ENCODE assay signal across 27 mouse cellular contexts in genomic region chr1:52683550-52683949, GRCm38 (mm10). TPM values are rescaled to one million over a fixed set of nuclear protein-coding genes. Genes with fewer than 3 reads are reported as not detected.
DNase-seq lines count a peak whose midpoint lies in the region; ATAC-seq and TF ChIP-seq lines count a peak whose summit lies in the region.
"Had no signal": no experiment of that assay in that cellular context is flagged by ENCODE, and none has a peak within 500 bp of the region (broad histone marks: within the 10 kb centered on the region; RNA-seq: fewer than 3 reads in every experiment).

No protein-coding gene starts in this region.

- peak; percentile 54 for TF ChIP-seq EP300 in lung, postnatal 0 days (IDR thresholded peaks at IDR 0.05)

- no peaks in the 10 kb centered on the region for H3K27me3 ChIP-seq in intestine, embryonic 16.5 days (replicated peaks; ENCODE audit: control insufficient read depth, insufficient read depth, low read length)
- H3K27me3 ChIP-seq in lung, postnatal 0 days (replicated peaks; ENCODE audit: insufficient read depth, low read length): no peaks in the 10 kb centered on the region
- no peaks in the 10 kb centered on the region for H3K27me3 ChIP-seq in stomach, embryonic 14.5 days (ENCODE audit: control insufficient read depth, insufficient read depth, low read length)
- H3K27me3 ChIP-seq in forebrain, embryonic 11.5 days (ENCODE audit: control insufficient read depth, insufficient read depth, low read length): no peaks in the 10 kb centered on the region
- H3K27me3 ChIP-seq: embryonic facial prominence, embryonic 13.5 days; limb, embryonic 15.5 days; liver, embryonic 13.5 days; megakaryocyte, embryonic 14.5 days; neural tube, embryonic 15.5 days had no signal

- H3K36me3 ChIP-seq in intestine, embryonic 16.5 days (ENCODE audit: control insufficient read depth, insufficient read depth, low read length): no peaks in the 10 kb centered on the region
- H3K36me3 ChIP-seq in lung, postnatal 0 days (ENCODE audit: insufficient read depth, low read length): no peaks in the 10 kb centered on the region
- no peaks in the 10 kb centered on the region for H3K36me3 ChIP-seq in stomach, embryonic 14.5 days (ENCODE audit: control insufficient read depth, insufficient read depth, low read length)
- H3K36me3 ChIP-seq in forebrain, embryonic 11.5 days (ENCODE audit: control insufficient read depth, insufficient read depth, low read length): no peaks in the 10 kb centered on the region
- H3K36me3 ChIP-seq: embryonic facial prominence, embryonic 13.5 days; forebrain, embryonic 10.5 days; G1E; limb, embryonic 10.5 days; limb, embryonic 15.5 days; liver, embryonic 13.5 days; neural tube, embryonic 15.5 days had no signal

- H3K9me3 ChIP-seq in intestine, embryonic 16.5 days (ENCODE audit: control insufficient read depth, low read length): no peaks in the 10 kb centered on the region
- H3K9me3 ChIP-seq in lung, postnatal 0 days (ENCODE audit: low read length): no peaks in the 10 kb centered on the region
- no peaks in the 10 kb centered on the region for H3K9me3 ChIP-seq in stomach, embryonic 14.5 days (ENCODE audit: control insufficient read depth, low read depth, low read length)
- no peaks in the 10 kb centered on the region for H3K9me3 ChIP-seq in forebrain, embryonic 11.5 days (ENCODE audit: control insufficient read depth, low read length)
- H3K9me3 ChIP-seq: embryonic facial prominence, embryonic 13.5 days; forebrain, embryonic 10.5 days; G1E; limb, embryonic 10.5 days; limb, embryonic 15.5 days; liver, embryonic 13.5 days; megakaryocyte, embryonic 14.5 days; neural tube, embryonic 15.5 days had no signal

- no peak overlapping the region for H3K4me3 ChIP-seq in intestine, embryonic 16.5 days (ENCODE audit: low read length)
- no peak overlapping the region for H3K4me3 ChIP-seq in lung, postnatal 0 days (ENCODE audit: low read depth, low read length)
- H3K4me3 ChIP-seq in stomach, embryonic 14.5 days (ENCODE audit: low read depth, low read length): no peak overlapping the region
- H3K4me3 ChIP-seq in forebrain, embryonic 11.5 days (ENCODE audit: low read depth, low read length): no peak overlapping the region
- H3K4me3 ChIP-seq: embryonic facial prominence, embryonic 13.5 days; forebrain, embryonic 10.5 days; limb, embryonic 10.5 days; limb, embryonic 15.5 days; liver, embryonic 13.5 days; megakaryocyte, embryonic 14.5 days; neural tube, embryonic 15.5 days had no signal

- no peaks in the 10 kb centered on the region for H3K4me1 ChIP-seq in intestine, embryonic 16.5 days (ENCODE audit: control insufficient read depth, insufficient read depth, low read length)
- 0 out of 2 replicates have a peak, but pooled peaks cover 2% of the 10 kb centered on the region for H3K4me1 ChIP-seq in lung, postnatal 0 days (ENCODE audit: insufficient read depth, low read depth, low read length)
- H3K4me1 ChIP-seq in stomach, embryonic 14.5 days (ENCODE audit: control insufficient read depth, insufficient read depth, low read length): peaks cover 5% of the 10 kb centered on the region; the same call in 1 of the 2 replicates
- no peaks in the 10 kb centered on the region for H3K4me1 ChIP-seq in forebrain, embryonic 11.5 days (replicated peaks; ENCODE audit: control insufficient read depth, insufficient read depth, low read length)
- H3K4me1 ChIP-seq: embryonic facial prominence, embryonic 13.5 days; forebrain, embryonic 10.5 days; limb, embryonic 10.5 days; limb, embryonic 15.5 days; liver, embryonic 13.5 days; neural tube, embryonic 15.5 days had no signal

- no peak overlapping the region for H3K9ac ChIP-seq in intestine, embryonic 16.5 days (ENCODE audit: low read depth, low read length)
- H3K9ac ChIP-seq in lung, postnatal 0 days (replicated peaks; ENCODE audit: low read depth): no peak overlapping the region
- no peak overlapping the region for H3K9ac ChIP-seq in stomach, embryonic 14.5 days (replicated peaks; ENCODE audit: low read depth, low read length)
- H3K9ac ChIP-seq in forebrain, embryonic 11.5 days (ENCODE audit: low read length): no peak overlapping the region
- H3K9ac ChIP-seq: embryonic facial prominence, embryonic 13.5 days; limb, embryonic 15.5 days; liver, embryonic 13.5 days; neural tube, embryonic 15.5 days had no signal

- 57% methylated on average over 4 of the region's 4 CpGs for WGBS in intestine, embryonic 16.5 days
- WGBS in lung, postnatal 0 days: 46% methylated on average over 4 of the region's 4 CpGs
- 55% methylated on average over 4 of the region's 4 CpGs for WGBS in stomach, embryonic 14.5 days
- WGBS in forebrain, embryonic 11.5 days: 68% methylated on average over 4 of the region's 4 CpGs

- peak; percentile 58 for ATAC-seq in intestine, embryonic 16.5 days
- ATAC-seq in lung, postnatal 0 days: peak; percentile 84
- peak; percentile 86 for ATAC-seq in stomach, embryonic 14.5 days (ENCODE audit: insufficient number of reproducible peaks, insufficient read depth, low FRiP score, low read depth)
- ATAC-seq in forebrain, embryonic 11.5 days (replicated peaks; ENCODE audit: low FRiP score): no peak
- ATAC-seq: forebrain, embryonic 16.5 days; hindbrain, postnatal 0 days had no signal

- no peak overlapping the region for H3K27ac ChIP-seq in intestine, embryonic 16.5 days (ENCODE audit: low read length)
- H3K27ac ChIP-seq in lung, postnatal 0 days (ENCODE audit: low read length): no peak overlapping the region
- no peak overlapping the region for H3K27ac ChIP-seq in stomach, embryonic 14.5 days (ENCODE audit: low read length)
- H3K27ac ChIP-seq in forebrain, embryonic 11.5 days (ENCODE audit: low read depth, low read length): no peak overlapping the region
- H3K27ac ChIP-seq: embryonic facial prominence, embryonic 13.5 days; forebrain, embryonic 10.5 days; hindbrain, postnatal 0 days; limb, embryonic 10.5 days; limb, embryonic 15.5 days; liver, embryonic 13.5 days; neural tube, embryonic 15.5 days had no signal

- no peak for TF ChIP-seq CTCF in lung, postnatal 0 days (IDR thresholded peaks at IDR 0.05)

- peak; percentile 45 to 71 for DNase-seq in lung, adult 18-20 months
- DNase-seq in lung, postnatal 10 days: no peak
- peak; percentile 84 for DNase-seq in lung, postnatal 0 days (ENCODE audit: low spot score)
- no peak for DNase-seq in forebrain, embryonic 11.5 days (ENCODE audit: low spot score)
- DNase-seq in T-cell, adult 2 months (ENCODE audit: low spot score): no peak
- no peak for DNase-seq in cerebellum, adult 9-10 months
- DNase-seq: adrenal gland, postnatal 10 days; cerebellum, adult 8-10 months; cerebellum, postnatal 36 days; heart, postnatal 14 days; kidney, adult 11 months; kidney, postnatal 14 days; layer of hippocampus, adult 9-11 months; liver, embryonic 13.5 days; retina, postnatal 1 day; right cerebral cortex, postnatal 14 days had no signal

- no peak overlapping the region for H3K4me2 ChIP-seq in intestine, embryonic 16.5 days (ENCODE audit: low read depth, low read length)
- H3K4me2 ChIP-seq in lung, postnatal 0 days (replicated peaks; ENCODE audit: low read depth, low read length): no peak overlapping the region
- H3K4me2 ChIP-seq in stomach, embryonic 14.5 days (replicated peaks; ENCODE audit: low read depth, low read length): no peak overlapping the region
- H3K4me2 ChIP-seq in forebrain, embryonic 11.5 days (ENCODE audit: low read depth, low read length, severe bottlenecking): no peak overlapping the region
- H3K4me2 ChIP-seq: embryonic facial prominence, embryonic 13.5 days; limb, embryonic 15.5 days; liver, embryonic 13.5 days; neural tube, embryonic 15.5 days had no signal

RNA-seq across cellular contexts. Expression of gene Mfsd6, which starts 43.7 kb away (rescaled TPM):
- polyA plus RNA-seq in intestine, embryonic 16.5 days (2015; fragmentation: Nextera tagmentation; extraction: Ambion mirVana): 3.6 and 3.9 TPM in 2 replicates
- 4.2 TPM in 2 replicates for polyA plus RNA-seq in lung, postnatal 0 days (2015; fragmentation: Nextera tagmentation; extraction: Ambion mirVana)
- 6.4 and 6.6 TPM in 2 replicates for polyA plus RNA-seq in stomach, embryonic 14.5 days (2014; fragmentation: Nextera tagmentation; extraction: Ambion mirVana)
- 2.1 and 2.7 TPM in 2 replicates for polyA plus RNA-seq in forebrain, embryonic 11.5 days (2014; fragmentation: Nextera tagmentation; extraction: Ambion mirVana)

RNA-seq across cellular contexts. Expression of gene Nemp2, which starts 53.0 kb away (rescaled TPM):
- polyA plus RNA-seq in intestine, embryonic 16.5 days (2015; fragmentation: Nextera tagmentation; extraction: Ambion mirVana): 4.9 and 5.7 TPM in 2 replicates
- 3.3 and 3.5 TPM in 2 replicates for polyA plus RNA-seq in lung, postnatal 0 days (2015; fragmentation: Nextera tagmentation; extraction: Ambion mirVana)
- 14.3 and 16.2 TPM in 2 replicates for polyA plus RNA-seq in stomach, embryonic 14.5 days (2014; fragmentation: Nextera tagmentation; extraction: Ambion mirVana)
- polyA plus RNA-seq in forebrain, embryonic 11.5 days (2014; fragmentation: Nextera tagmentation; extraction: Ambion mirVana): 11.6 and 14.5 TPM in 2 replicates

Comparison
In these comparisons a context has a peak if more than half of its experiments do, and no peak if none do; other contexts are left out.
1. DNase-seq: peak in lung, adult 18-20 months (2 of 2) and lung, postnatal 0 days (single experiment); none in lung, postnatal 10 days (single experiment), forebrain, embryonic 11.5 days (single experiment), T-cell, adult 2 months (single experiment) and cerebellum, adult 9-10 months (single experiment).